Mouse (Mus musculus): ENCODE data around the gene Ino80e. TPM values are rescaled to one million over a fixed set of nuclear protein-coding genes. Genes with fewer than 3 reads are reported as not detected.
A peak's percentile ranks its signal among the peaks of the same experiment; 100 is the strongest.

Gene Ino80e
- total RNA-seq, 2 experiments from 2014 or later, result 35.9 to 38.7 TPM

DNA sequence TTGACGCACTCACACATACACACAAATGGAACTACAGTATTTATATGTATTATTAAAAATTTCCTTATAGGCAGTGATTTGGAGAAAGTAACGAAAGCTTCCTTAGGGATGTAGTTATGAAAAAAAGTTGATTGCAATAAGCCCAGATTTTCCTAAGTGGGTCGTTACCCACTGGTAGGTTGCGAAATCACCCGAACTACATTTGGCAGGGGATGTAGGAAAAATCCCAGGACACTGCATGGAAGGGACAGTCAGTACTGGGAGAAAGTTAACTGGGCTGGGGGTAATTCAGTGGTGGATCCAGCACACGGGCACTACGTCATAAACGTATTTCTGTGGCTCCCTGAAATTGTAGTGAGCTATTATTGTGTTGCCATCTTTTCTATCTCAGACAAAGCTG is 45.7 kb downstream of the Ino80e start:
- DNase-seq (ENCODE audit: low spot score in 2 of 2), result no peak

DNA sequence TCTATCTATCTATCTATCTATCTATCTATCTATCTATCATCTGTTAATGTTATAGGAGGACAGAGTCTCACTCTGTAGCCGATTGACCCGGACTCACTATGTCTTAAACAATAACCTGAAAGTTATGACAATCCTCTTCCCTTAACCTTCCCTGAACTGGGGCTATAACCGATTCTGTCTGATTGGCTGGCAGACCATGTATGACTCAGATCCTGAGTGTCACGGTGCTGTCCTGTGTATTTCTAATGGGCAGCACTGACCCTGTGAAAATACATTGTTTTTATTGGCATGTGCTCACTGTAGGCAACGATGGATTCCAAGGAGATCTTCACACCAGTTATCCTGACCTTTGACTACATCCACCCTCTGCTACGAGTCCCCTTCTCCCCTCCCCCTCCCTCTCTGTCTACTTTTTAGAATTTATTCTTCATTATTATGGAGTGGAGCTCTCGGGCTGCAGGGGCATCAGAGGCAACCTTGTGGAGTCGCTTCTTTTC is 46.4 kb downstream of the Ino80e start:
- DNase-seq (ENCODE audit: low spot score in 2 of 2), result no peak

DNA sequence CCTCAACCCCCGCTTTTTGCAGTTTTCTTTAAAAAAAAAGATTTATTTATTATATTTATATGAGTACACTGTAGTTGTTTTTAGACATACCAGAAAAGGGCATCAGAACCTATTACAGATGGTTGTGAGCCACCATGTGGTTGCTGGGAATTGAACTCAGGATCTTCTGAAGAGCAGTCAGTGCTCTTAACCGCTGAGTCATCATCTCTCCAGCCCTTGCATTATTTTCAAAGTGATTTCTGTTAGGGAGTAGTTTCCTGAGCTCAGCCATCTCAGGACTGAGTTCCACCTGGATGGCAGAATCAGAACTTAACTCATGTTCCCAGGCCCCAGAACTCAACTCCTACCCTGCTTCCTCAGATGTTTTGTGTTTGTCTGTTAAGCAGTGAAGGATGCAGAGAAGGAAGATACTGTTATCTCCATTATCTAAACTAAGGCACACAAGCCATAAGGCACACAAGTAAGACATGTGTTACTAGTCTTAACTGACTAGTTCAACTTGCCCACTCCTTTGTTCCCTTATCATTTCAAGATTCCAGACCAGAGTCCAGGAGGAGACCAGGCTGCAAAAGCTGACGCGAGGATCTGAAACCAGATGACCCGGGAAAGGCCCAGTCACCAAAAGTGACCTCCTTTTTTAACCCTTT is 52.3 kb downstream of the Ino80e start:
- DNase-seq (ENCODE audit: low spot score in 2 of 2), result no peak

DNA sequence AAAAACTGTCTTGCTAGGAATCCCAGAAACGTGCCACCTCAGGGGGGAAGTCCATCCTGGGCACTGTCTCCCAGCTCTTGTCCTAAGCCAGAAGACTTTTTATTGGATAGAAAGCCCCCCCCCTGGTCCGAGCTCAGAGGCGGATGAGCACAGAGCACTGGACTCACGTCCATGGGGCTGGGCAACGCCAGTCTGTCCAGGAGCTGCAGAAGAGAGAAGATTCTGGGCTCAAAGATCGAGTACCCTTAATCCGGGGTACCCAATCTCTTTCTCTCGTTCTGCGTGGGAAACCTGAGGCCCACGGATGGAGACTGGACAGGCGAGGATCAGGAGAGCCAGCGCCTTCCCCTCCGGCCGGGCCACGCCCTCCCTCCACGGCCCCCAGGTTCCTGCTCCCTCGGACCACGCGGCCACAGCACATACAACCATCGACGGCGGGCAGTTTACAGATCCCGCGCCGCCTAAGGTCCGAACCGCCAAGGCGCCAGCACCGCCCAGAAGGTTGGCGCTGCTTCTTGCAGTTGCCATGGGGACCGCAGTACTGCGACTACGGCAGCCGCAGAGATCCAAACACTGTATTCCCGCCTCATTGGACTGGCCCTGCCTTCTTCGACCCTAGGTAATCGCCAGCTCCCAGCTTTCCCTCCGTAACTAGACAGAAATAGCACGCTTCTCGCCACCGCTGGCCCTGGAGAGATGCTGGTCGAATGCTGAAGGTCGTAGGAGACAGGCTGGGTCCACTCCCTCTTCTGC is 53.3 kb downstream of the Ino80e start:
- peak; percentile 68 to 88 for DNase-seq (ENCODE audit: low spot score in 2 of 2)

DNA sequence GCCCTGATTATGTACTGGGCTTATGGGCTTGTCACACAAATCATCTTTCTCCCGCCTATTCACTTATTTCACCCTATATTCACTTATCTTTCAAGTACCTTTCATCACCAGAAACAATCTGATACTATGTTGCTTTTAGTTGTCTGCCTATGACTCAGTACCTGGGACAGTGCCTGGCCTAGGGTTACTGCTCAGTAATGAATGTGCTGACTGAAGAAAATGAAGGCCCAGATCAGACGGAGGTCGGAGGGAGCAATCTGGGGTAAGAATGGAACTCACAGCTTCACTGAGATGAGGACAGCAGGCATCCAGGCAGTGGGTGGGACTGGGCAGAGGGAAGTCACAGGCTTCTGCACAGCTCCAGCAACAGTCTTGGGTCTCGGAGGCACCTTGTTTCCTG is 54.8 kb downstream of the Ino80e start:
- no peak for DNase-seq (ENCODE audit: low spot score in 2 of 2)

DNA sequence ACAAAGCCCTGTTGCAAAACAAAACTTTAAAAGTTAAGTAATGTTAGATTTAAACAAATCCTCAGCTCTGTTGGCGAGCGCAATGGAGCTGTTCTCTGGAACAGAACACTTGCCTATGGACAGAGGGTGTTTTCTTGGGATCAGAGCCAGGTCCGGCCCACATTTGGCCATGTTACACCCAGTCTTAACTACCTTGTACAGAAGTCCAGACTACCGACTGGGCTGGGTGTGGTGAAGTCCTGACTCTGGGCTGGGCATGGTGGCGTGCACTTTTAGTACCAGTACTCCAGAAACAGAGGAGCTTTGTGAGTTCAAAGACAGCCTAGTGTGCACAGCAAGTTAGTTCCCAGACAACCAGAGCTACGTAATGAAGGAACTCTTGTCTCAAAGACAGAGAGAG is 55.2 kb downstream of the Ino80e start:
- no peak for DNase-seq (ENCODE audit: low spot score in 2 of 2)

DNA sequence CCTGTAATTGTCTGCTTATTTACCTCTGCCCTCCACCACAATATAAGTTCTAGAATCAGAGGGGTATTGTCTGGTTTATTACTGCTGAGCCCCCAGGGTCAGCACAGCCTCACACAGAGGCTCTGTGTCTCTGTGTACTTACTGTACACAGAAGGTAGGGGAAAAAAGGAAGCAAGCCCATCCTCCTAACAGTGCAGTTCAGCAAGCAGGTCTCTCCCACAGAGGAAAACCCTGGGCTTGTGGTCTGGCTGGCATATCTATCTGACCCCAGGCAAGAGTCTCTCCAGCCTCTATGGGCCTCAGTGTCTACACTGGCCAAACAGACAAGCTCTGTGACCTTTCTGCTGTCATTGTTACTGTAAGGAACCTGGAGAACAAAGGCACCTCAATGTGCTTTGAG is 58.4 kb downstream of the Ino80e start:
- DNase-seq (ENCODE audit: low spot score in 2 of 2), result no peak

DNA sequence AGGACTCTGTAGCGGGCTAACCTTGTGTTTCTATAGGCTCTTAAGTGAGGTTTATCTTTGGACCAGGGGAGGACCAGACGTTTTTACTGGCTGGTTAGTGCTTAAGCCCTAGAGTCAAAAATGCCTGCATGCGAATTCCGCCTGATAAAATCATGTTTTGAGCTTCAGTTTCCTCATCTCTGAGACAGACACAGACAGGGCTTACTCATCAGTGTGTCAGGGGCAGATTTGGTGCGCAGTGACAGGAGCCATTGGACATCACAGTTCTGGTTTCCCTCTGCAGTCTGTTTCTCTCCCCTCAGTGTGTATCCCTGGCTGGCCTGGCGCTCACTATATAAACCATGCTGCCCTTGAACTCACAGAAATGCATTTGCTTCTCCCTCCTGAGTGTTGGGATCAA is 59.0 kb downstream of the Ino80e start:
- DNase-seq (ENCODE audit: low spot score in 2 of 2), result no peak

DNA sequence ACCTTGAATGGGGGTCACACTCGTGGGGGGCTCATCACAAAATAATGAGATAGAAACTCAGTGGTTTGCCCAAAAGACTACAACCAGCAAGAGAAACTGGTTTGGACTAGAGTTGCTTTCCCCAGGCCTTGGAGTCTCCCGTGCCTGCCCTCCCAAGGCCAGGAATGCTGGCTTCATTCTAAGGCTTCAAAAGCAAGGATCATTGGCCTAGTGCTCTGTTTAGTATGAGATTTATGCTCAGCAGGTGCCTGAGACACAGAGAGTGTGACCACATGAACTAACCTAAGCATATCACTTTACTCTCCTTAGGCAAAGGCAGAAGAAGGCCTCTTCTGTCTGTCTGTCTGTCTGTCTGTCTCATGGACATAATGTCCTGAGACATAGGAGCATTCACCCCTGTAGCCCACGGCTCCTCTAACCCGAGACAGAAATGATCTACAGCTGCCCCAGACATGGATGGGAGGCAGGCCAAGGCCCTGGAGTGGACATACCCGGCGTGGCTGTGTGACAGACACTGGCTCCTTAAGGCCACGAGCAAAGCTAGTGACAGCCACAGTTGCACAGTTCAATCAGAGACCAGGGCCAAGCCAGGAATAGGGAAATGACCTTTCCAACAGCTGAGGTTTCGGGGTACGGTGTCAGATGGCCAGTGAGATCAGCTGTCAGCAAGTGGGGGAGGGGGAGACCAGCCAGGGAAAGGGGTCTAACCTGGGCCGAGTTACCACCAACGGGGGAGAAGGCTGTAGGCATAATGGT is 59.9 kb downstream of the Ino80e start:
- DNase-seq (ENCODE audit: low spot score in 2 of 2), result peak in 1 of 2 experiments; percentile 49

DNA sequence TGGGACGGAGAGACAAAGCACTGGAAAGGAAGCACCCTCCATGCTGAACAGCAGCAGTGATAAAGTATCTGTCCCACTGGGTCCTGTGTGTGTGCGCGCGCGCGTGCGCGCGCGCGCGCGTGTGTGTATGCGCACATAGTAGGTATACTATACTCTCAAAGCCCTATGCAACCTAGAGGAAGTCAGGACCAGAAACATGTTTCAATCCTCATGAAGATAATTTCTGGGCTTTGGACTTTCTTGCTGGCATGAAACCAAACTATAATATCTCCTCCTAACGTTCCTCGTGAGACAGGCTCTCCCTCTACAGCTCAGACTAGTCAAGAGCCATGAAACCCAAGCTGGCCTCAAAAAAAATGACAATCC is 61.1 kb downstream of the Ino80e start:
- DNase-seq (ENCODE audit: low spot score in 2 of 2), result no peak

Other genes with a start within 250 kb of the Ino80e start
- 10 to 100 TPM; 18.2 to 21.6 TPM for gene Nupr1, start 231.5 kb downstream of the Ino80e start, total RNA-seq (2021)
- gene Sgf29, start 213.1 kb downstream of the Ino80e start, total RNA-seq (2021), result 10 to 100 TPM; 27.7 to 31.8 TPM
- gene Sult1a1, start 185.9 kb downstream of the Ino80e start, total RNA-seq (2021), result 10 to 100 TPM; 13.1 to 14.2 TPM
- 10 to 100 TPM; 56.2 to 61.9 TPM for gene Bola2, start 167.0 kb downstream of the Ino80e start, total RNA-seq (2021)
- gene Slx1b, start 166.6 kb downstream of the Ino80e start, total RNA-seq (2021), result 1 to 10 TPM; 7.0 to 7.4 TPM
- gene Coro1a, start 154.6 kb downstream of the Ino80e start, total RNA-seq (2021), result 10 to 100 TPM; 11.8 to 14.5 TPM
- 10 to 100 TPM; 65.0 to 66.7 TPM for gene Mapk3, start 102.8 kb downstream of the Ino80e start, total RNA-seq (2021)
- gene Gdpd3, start 96.0 kb downstream of the Ino80e start, total RNA-seq (2021), result 1 to 10 TPM; 4.8 to 5.1 TPM
- gene Ypel3, start 85.4 kb downstream of the Ino80e start, total RNA-seq (2021), result 10 to 100 TPM; 61.7 to 82.5 TPM
- gene Tbx6, start 80.9 kb downstream of the Ino80e start, total RNA-seq (2021), result 1 to 10 TPM in 1 of 2 experiments, under 1 TPM in 1; 0.44 to 1.1 TPM
- 10 to 100 TPM; 74.6 to 74.7 TPM for gene Ppp4c, start 69.9 kb downstream of the Ino80e start, total RNA-seq (2021)
- gene Fam57b, start 64.7 kb downstream of the Ino80e start, total RNA-seq (2021), result 10 to 100 TPM in 1 of 2 experiments, 1 to 10 TPM in 1; 8.4 to 11.2 TPM
- gene 4930451I11Rik, start 30.7 kb downstream of the Ino80e start, total RNA-seq (2021), result not detected
- gene Doc2a, start 15.0 kb downstream of the Ino80e start, total RNA-seq (2021), result under 1 TPM; 0.26 to 0.32 TPM
- 10 to 100 TPM; 22.2 to 29.4 TPM for gene Hirip3, start 405 bp downstream of the Ino80e start, total RNA-seq (2021)
- gene Taok2, start 22.3 kb upstream of the Ino80e start, total RNA-seq (2021), result 10 to 100 TPM; 61.2 to 67.0 TPM
- gene Tmem219, start 60.5 kb upstream of the Ino80e start, total RNA-seq (2021), result 10 to 100 TPM; 22.8 to 23.8 TPM
- gene Kctd13, start 66.5 kb upstream of the Ino80e start, total RNA-seq (2021), result 1 to 10 TPM; 6.0 to 7.0 TPM
- under 1 TPM in 1 of 2 experiments, not detected in 1; 0.26 TPM for gene Asphd1, start 87.2 kb upstream of the Ino80e start, total RNA-seq (2021)
- 1 to 10 TPM; 6.5 to 6.9 TPM for gene Sez6l2, start 88.2 kb upstream of the Ino80e start, total RNA-seq (2021)
- 10 to 100 TPM; 43.1 to 48.0 TPM for gene Cdipt, start 113.5 kb upstream of the Ino80e start, total RNA-seq (2021)
- under 1 TPM; 0.49 to 0.76 TPM for gene Cdiptos, start 113.7 kb upstream of the Ino80e start, total RNA-seq (2021)
- gene Mvp, start 152.2 kb upstream of the Ino80e start, total RNA-seq (2021), result 10 to 100 TPM; 23.2 to 27.1 TPM
- 1 to 10 TPM; 1.8 to 2.5 TPM for gene Pagr1b, start 154.1 kb upstream of the Ino80e start, total RNA-seq (2021)
- gene Pagr1a, start 155.0 kb upstream of the Ino80e start, total RNA-seq (2021), result 10 to 100 TPM in 1 of 2 experiments, 1 to 10 TPM in 1; 9.1 to 14.7 TPM
- 10 to 100 TPM; 26.0 to 26.6 TPM for gene Gm42742, start 158.7 kb upstream of the Ino80e start, total RNA-seq (2021)
- 1 to 10 TPM; 6.5 to 9.4 TPM for gene Prrt2, start 158.8 kb upstream of the Ino80e start, total RNA-seq (2021)
- gene Maz, start 164.7 kb upstream of the Ino80e start, total RNA-seq (2021), result 100 to 1,000 TPM; 129 to 131 TPM
- gene Kif22, start 180.1 kb upstream of the Ino80e start, total RNA-seq (2021), result 10 to 100 TPM; 21.7 to 26.2 TPM
- gene Zg16, start 225.0 kb upstream of the Ino80e start, total RNA-seq (2021), result under 1 TPM in 1 of 2 experiments, not detected in 1; 0.47 TPM
- 1 to 10 TPM; 1.3 to 1.8 TPM for gene AI467606, start 229.0 kb upstream of the Ino80e start, total RNA-seq (2021)